Mouse (Mus musculus) common myeloid progenitor, adult 5-6 weeks (primary cell): ENCODE results near the gene Ubr1. TPM values are rescaled to one million over a fixed set of nuclear protein-coding genes. Genes with fewer than 3 reads are reported as not detected.
A peak's percentile ranks its signal among the peaks of the same experiment; 100 is the strongest.
"Not testable (repeated sequence)": the region's sequence is repeated elsewhere in the genome, so short reads cannot be mapped to it uniquely, and the experiment has no call there.

Experiments used
- ATAC-seq: replicated peaks from 2 replicates; pipeline ENCODE4 v1.8.0; 2016; ENCODE audit warnings: low read depth, mild to moderate bottlenecking, moderate TSS enrichment, inconsistent platforms; ENCODE audit not compliant: poor library complexity, severe bottlenecking
- total RNA-seq: library from RNA; stranded (forward); fragments of 200-1000, 187-1606 nt; gene quantifications from 2 replicates; pipeline ENCODE4 v1.2.3, GENCODE M21; 2017

Ubr1 gene
- total RNA-seq, 1 experiment from 2014 or later = 33.0 TPM

DNA sequence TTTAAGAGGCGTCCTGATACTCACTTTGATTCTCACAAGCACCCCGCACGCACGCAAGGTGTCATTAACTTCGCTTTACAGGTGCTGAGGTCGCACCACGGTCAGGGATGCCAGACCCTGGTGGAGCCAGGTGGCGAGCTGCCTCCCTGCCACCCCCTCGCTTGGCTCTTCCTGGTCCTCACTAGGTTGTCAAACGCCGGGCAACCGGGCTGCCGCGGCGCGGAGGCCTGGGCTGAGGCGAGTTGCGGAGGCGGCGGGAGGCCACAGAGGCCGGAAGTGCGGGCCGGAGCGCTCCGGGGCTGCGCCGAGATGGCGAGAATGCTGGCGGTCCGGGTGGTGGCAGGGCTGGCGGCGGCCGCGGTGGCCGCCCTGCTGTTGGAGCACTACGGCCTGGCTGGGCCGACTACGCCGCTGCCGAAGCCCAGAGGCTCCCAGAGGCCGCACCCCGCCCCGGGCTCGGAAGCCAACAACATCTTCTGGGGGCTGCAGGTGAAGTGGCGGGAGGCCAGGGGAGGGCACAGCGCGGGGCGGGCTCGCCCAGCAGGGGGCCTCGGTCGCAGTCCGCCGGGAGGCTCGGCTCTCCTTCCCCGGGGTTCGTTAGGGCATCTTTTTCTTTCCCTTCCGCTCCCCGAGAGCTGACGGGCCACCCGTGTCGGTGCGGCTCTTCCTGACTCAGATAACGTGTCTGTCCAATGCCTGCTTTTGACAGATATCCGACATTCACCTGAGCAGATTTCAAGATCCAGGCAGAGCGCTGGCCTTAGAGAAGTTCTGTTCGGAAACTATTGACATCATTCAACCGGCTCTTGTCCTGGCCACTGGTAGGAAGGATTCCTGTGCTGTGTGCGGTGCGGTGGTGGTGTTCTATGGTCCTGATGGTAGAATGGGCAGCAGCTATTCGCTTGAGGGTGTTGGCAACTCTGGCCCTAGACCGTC is 6.7 kb upstream of the Ubr1 start, which contains the start of gene Tmem62:
Gene Tmem62 (plus strand): TSS at position 28 of the 936 bp plus-strand sequence.
- peak; percentile 79 for ATAC-seq

DNA sequence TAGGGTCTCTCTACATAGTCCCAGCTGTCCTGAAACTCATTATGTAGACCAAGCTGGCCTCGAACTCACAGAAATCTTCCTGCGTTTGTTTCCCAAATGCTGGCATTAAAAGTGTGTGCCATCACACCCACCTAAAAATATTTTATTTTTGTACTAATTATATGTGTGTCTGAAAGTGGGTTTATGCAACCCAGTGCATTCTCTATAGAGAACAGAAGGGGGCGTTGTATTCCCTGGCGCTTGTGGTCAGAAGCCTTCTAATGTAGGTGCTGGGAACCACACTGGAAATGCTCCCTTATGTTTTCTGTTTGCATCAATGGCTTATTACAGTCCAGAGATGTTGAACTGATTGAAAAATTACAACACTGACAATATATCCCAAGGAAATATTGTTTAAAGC is 5.8 kb upstream of the Ubr1 start:
- no peak; the same call in 1 of the 2 replicates for ATAC-seq

DNA sequence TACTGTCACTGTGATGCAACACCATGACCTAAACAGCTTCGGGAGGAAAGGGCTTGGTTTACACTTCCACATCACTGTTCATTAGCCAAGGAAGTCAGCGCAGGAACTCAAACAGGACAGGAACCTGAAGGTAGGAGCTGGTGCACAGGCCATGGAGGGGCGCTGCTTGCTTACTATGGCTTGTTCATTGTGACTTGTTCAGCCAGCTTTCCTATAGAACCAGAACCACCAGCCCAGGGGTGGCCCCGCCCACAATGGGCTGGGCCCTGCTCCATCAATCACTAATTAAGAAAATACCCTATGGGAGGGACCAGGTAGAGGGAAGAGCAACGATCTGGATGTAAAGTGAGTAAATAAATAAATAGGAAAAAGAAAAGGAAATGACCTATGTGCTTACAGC is 2.4 kb upstream of the Ubr1 start:
- no peak for ATAC-seq

DNA sequence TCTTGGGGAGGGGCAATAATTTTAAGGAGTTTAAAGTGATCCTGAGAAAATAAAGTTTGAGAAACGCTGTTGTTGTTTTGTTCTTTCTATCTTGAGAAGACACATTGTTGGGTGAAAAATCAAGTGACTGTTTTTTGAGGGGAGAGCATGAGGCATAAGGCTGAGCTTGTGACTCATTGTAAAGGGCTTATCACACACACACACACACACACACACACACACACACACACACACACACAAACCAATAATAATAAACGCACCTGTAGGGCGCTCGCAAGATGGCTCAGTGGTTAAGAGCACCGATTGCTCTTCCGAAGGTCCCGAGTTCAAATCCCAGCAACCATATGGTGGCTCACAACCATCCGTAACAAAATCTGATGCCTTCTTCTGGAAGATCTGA is 1.7 kb upstream of the Ubr1 start:
- ATAC-seq = not testable (repeated sequence)

DNA sequence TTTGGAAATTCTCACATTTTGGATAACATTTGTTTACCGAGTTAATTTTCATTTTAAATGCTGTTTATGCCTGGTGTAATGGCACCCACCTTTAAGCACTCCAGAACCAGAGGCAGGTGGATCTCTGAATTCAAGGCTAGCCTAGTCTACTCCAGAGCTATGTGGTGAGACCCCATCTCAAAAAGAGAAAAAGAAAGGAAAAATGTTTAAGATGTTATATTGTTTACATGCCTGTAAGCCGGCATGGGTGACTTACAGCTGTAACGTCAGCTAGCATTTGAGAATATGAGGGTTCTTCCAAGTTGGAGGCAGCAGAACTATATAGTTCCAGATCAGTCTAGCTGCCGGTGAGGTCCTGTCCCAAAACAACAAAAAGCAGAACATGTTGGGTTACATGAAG is 1.3 kb upstream of the Ubr1 start:
- ATAC-seq = no peak

DNA sequence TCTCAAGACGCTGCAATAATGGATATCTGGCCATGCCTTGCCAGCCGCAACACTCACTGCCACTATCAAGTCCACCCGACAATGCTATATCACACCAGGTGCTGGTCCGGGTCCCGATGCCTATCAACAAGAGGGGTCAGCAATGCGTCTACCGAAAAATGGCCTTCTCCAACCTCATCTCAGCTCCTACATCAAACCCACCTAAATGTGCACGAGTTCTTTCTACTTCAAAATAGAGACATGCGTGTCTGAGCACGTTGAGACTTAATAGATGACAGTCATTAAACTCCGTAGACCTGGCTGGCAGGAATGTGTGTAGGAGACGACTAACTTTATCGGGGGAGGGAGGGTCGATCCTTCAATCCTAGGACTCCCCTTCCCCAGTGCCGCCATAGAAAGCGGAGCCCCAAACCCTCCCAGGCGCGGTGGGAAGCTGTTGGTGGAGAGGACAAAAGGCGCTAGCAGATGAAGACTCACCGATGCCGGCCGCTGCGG is 423 bp downstream of the Ubr1 start:
- ATAC-seq = 0 out of 2 replicates have a peak, but pooled peaks have one; percentile 7

DNA sequence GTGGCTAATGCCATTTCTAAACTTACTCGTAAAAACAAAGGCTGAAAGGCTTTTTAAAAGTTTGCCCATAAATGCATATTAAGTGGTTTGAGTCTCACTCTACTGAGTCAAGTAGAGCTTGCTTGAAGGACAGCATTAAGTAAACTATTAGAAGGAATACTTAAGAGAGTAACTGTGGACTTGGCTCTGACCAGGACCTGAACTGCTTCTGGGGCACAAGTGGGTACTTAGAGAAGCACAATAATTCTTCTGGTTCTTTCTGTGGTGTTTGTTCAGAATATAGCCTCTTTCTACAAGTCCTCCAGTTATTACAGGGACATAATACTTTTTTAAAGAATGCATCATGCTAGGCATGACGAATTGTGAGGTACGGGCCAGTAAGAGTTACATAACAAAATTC is 5.0 kb downstream of the Ubr1 start:
- ATAC-seq = no peak

DNA sequence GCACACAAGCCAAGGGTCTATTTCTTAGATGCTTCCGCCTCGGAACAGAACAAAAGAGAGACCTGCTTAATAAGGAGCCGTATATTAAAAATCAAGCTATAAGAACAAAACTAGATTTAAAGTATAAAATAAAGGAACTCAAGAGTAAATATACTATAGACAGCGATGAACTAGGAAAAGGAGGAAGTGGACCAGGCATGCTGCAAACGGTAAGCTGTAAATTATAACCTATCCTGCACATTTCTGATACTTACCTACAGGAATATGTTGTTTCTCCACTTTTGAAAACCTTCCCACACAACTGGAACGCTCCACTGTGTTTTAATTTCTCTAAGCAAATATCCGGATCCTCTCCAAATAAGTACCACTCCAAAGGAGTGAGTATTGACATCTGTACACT is 7.4 kb downstream of the Ubr1 start:
- ATAC-seq = no peak

DNA sequence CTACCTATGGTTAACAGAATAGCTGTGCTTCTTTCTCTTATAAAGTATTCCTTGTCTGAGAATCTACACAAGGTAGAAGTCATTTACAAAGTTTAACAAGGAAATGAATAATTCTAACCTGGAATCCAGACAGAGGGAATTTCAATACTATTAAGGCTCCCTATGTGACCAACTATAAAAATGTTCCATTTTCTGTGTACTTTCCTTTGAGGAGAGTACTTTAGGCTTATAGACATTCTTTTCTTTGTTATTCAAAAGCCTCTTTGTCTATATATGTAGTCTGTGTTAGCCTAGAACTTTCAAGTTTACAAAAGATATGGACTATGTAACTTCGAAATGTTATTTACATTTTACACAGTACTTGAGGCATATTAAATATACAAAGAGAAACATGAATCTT is 10.3 kb downstream of the Ubr1 start:
- no peak for ATAC-seq

DNA sequence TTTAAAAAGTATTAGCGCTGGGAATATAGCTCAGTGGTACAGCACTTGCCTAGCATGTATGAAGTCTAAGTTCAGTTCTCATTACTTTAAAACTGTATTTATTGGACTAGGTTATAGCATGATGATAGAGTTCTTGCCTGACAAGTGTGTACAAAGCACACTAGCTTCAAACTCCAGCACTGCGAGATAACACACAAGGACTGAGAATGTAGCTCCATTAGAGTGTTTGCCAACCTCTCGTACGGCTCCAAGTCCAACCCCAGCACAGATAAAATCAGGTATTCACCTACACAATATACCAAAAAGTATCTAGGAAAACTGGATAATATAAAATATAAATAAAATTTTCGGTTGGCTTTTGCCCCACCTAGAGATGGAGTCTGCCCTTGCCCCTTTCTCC is 10.7 kb downstream of the Ubr1 start:
- no peak for ATAC-seq

DNA sequence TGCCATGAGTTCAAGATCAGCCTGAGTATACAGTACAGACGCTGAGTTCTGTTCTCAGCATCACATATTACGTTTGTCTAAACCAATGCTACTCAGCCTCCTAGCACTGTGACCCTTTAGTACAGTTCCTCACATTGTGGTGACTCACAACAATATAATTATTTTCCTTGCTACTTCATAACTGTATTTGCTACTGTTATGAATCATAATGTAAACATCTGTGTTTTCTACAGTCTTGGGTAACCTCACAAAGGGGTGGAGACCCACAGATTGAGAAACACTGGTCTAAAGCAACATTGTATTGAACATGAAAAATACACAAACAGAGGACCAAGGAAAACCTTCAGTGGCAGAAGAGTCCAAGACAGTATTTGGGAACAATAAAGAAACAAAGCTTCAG is 11.2 kb downstream of the Ubr1 start:
- no peak for ATAC-seq

DNA sequence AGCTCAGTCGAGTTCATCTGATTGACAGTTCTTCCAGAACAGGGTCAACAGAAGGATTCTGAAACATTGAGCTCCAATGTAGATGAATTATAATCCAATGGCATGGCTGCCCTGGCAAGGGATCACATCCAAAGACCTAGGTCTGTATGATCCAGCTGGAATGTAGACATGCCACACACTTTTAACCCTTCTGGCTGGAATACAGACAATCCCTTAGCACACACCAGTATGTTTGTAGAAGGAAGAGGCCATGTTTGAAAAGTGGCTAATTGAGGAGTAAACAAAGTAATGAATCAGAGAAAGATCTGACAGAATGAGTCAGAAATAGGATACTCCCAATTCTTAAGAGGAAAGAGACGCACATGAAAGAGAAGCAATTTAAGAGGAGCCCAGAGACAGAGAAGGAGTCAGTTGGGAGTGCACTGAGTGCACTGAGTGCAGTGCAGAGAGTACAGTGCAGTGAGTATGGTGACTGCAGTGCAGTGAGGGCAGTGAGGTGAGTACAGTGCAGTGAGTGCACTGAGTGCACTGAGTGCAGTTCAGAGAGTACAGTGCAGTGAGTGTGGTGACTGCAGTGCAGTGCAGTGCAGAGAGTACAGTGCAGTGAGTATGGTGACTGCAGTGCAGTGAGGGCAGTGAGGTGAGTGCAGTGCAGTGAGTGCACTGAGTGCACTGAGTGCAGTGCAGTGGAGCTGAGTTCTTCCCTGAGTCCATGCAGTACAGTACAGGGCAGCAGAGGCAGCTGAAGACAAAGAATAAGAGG is 18.2 kb downstream of the Ubr1 start:
- no peak for ATAC-seq

DNA sequence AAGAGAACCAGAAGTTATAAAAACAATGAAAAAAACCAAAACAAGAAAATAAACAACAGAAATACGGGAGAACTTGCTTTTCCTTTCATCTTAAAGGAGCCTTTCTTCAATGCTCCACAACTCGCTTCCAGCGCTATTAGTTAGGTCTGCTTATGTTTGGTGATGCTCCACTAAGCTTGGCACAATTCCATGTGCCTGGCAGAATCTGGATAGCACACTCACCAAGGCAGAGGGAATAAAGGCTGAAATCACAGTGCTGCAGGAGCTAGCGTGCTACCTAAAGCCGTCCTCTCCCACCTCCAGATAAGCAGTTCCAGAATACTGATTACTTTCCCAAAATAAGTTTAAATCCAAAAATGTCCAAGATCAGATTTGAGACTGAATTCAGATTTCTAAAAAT is 19.3 kb downstream of the Ubr1 start:
- ATAC-seq = no peak

DNA sequence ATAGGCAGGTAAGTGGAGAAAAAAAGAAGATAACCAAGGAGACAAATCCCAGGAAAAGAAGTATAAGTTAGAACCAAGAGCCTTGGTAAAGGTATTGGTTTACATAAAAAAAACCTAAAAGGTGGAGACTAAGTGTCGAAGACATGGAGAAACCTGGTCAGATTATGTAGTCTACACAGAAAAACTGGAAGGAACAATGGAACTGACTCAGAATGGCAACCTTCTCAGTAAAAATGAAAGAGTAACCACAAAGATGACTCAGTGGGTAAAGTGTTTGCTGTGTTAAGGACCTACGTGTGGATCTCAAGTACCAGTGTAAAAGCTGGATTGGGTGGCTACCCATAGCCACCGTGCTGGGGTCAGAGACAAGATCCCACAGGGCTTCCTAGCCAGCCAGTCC is 37.5 kb downstream of the Ubr1 start:
- ATAC-seq = no peak

DNA sequence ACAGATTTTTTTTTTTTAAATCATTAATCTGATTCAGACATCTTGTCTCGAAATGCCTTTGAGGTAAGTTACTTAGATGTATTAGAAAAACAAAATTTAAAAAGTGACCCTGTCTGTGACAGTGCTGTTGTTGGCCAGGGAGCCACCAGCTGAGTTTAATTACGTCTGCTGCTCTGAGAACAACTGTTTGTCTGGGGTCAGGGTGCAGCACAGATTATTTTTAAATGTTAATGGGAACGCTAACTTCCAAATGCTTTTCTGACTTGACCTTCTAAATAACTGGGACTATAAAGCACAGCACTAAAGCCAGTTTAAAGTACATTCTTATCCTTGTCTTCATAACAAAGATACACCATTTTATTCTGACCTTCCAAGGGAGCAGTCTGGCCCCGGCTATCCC is 61.0 kb downstream of the Ubr1 start:
- no peak for ATAC-seq

DNA sequence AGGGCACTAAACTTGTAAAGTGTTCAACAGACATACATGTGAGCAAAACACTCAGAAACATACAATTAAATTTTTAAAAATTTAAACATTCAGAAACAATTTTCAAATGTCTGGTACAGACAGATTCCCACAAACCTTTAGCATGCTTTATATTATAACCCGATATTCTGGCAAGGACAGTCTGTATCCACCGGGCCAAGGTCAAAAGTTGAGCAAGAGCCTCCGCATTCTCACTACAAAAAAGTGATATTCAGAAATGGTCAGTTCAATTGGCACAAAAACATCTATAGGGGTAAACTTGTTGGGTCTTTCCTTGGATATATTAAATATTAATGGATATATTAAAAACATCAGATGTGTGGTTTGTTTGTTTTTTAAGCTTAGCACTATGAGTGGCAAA is 74.2 kb downstream of the Ubr1 start:
- ATAC-seq = no peak

DNA sequence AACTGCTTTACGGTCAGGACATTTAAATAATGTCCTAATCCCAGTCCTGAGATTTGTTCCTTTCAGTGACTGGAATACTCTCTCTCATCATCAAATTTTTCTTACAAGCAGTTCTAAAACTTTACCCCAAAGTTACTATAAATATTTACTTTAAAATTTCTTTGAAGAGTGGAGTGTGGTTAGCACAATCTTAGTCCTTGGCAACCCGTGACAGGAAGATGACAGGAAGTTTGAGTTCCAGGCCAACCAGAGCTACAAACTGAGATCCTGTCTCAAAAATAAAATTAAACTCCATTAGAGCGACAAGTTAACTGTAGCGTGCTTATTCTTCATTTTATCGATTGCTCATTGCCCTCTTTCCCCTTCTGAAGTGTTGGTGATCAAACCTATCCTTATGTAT is 82.9 kb downstream of the Ubr1 start:
- no peak for ATAC-seq

DNA sequence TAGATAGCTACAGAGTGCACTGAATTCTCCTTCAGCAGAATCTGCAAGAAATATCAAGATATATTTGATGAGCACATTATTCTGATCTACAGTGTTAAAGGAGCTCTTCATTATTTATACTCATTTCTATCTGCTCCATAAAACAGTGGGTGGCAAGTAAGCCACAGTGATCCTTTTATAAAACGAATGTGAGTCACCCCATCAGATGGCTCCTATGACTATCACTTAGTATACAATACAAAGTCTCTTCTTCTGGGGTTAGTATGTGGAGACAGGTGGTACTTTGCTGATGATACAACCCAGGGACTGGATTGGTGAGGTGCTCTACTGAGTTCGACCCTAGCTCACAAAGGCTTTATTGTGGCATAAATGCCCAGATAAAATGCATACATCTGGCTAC is 97.3 kb downstream of the Ubr1 start:
- ATAC-seq = no peak

DNA sequence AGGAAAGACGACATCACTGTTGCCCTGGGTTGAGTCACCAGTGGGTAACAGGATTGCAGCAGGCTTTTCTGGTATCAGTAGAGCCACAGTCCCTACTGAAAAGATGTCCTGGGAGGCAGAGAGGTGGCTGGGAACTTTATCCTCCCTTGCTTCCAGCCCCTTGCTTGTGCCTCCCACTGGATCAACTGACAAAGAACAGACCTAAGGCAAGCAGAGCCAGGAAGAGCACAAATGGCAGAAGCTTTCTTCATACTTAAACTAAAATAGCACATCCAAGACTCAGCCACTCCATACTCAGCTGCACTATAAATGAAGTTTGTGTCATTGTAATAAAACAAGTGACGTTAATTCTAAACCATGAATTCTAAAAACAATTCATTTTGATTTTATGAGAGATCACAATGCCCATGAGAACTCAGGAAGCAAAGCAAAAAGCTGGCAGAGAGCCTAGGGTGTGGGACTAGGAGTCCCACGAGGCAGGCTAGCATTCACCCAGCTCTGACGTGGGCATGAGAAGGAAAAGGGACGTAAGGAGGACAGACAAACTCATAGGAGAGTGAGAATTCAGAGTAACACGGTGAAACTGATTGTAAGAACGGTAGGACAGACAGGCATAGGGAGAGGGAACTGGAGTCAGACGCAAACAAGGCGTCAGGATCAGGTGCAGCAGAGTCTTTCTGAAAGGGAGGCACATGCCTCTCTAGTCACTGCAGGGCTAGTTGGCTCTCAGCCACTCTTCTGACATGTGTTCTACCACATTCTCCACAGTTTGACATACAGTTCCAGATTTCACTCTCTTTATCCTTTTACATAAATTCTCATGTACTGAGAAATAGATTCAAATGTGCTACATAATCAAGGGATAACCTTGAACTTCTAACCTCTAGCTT is 98.8 kb downstream of the Ubr1 start:
- no peak for ATAC-seq

DNA sequence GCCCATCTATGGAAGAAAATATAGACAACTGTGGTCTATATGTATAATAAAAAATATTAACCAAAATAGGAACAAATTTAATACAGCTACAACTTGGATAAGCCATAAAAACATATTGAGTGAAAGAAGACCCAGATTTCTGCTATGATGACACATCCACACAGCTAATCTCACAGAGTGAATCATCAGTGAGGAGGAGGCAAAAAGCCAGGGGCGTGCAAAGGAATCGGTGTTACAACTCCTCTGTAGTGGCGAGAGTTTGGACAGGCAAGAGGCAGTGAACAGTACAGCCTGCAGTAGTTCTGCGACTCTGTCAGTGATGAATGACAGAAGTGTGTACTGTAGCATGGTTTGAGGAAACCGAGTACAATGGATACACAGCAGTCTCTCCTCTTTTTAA is 103.2 kb downstream of the Ubr1 start:
- ATAC-seq = no peak
